Mouse (Mus musculus) MEL (cell line): ENCODE data around the gene Samd9l.

ENCODE experiments used
- BHLHE40 ChIP-seq: IDR thresholded peaks from 2 replicates; pipeline ENCODE4 v1.6.1; 2012; ENCODE audit warnings: low read depth, mild to moderate bottlenecking, inconsistent platforms, low read length, improper control_type of control experiment, borderline replicate concordance
- CHD1 ChIP-seq: IDR thresholded peaks from 2 replicates; pipeline ENCODE4 v1.6.1; 2012; ENCODE audit warnings: low read depth, mild to moderate bottlenecking, inconsistent platforms, low read length, improper control_type of control experiment
- CTCF ChIP-seq, 3 experiments: IDR thresholded peaks in 2 of 3; conservative IDR thresholded peaks in 1 of 3; 2 replicates each; pipeline ENCODE4 v1.5.1; 2011 to 2012; ENCODE audit warnings: low read length in 3 of 3, low read depth in 2 of 3, mild to moderate bottlenecking in 2 of 3, improper control_type of control experiment in 1 of 3, inconsistent platforms in 1 of 3, mixed read lengths in 1 of 3, moderate library complexity in 1 of 3; ENCODE audit not compliant: control insufficient read depth in 1 of 3, insufficient read depth in 1 of 3, poor library complexity in 1 of 3, severe bottlenecking in 1 of 3
- ETS1 ChIP-seq: IDR thresholded peaks from 2 replicates; pipeline ENCODE4 v1.6.1; 2012; ENCODE audit warnings: low read depth, mild to moderate bottlenecking, inconsistent platforms, low read length, improper control_type of control experiment, moderate library complexity
- GATA1 ChIP-seq: IDR thresholded peaks from 2 replicates; pipeline ENCODE4 v1.6.1; 2011; ENCODE audit warnings: low read depth, low read length, improper control_type of control experiment
- HCFC1 ChIP-seq: IDR thresholded peaks from 2 replicates; pipeline ENCODE4 v1.6.1; 2012; ENCODE audit warnings: low read depth, mild to moderate bottlenecking, inconsistent platforms, low read length, improper control_type of control experiment, moderate library complexity
- NELFE ChIP-seq: IDR thresholded peaks from 2 replicates; pipeline ENCODE4 v1.6.1; 2011; ENCODE audit warnings: low read depth, low read length, improper control_type of control experiment
- POLR2A ChIP-seq, 2 experiments: IDR thresholded peaks; 2 replicates each; pipeline ENCODE4 v1.6.1; 2011 to 2012; ENCODE audit warnings: low read length in 2 of 2, mild to moderate bottlenecking in 2 of 2, control low read depth in 1 of 2, improper control_type of control experiment in 1 of 2, low read depth in 1 of 2, moderate library complexity in 1 of 2; ENCODE audit not compliant: control insufficient read depth in 1 of 2, insufficient read depth in 1 of 2, poor library complexity in 1 of 2
- RCOR1 ChIP-seq: IDR thresholded peaks from 2 replicates; pipeline ENCODE4 v1.6.1; 2012; ENCODE audit warnings: low read depth, mild to moderate bottlenecking, inconsistent platforms, low read length, improper control_type of control experiment
- TAL1 ChIP-seq: IDR thresholded peaks from 2 replicates; pipeline ENCODE4 v1.6.1; 2012; ENCODE audit warnings: mild to moderate bottlenecking, inconsistent platforms, low read length, moderate library complexity, mixed read lengths
- ZC3H11A ChIP-seq: IDR thresholded peaks from 2 replicates; pipeline ENCODE4 v1.6.1; 2012; ENCODE audit warnings: low read depth, mild to moderate bottlenecking, inconsistent platforms, low read length, improper control_type of control experiment
- ZKSCAN1 ChIP-seq: IDR thresholded peaks from 2 replicates; pipeline ENCODE4 v1.6.1; 2012; ENCODE audit warnings: low read depth, mild to moderate bottlenecking, inconsistent platforms, low read length, improper control_type of control experiment, moderate library complexity
- ZMIZ1 ChIP-seq: IDR thresholded peaks from 2 replicates; pipeline ENCODE4 v1.6.1; 2012; ENCODE audit warnings: low read depth, mild to moderate bottlenecking, inconsistent platforms, low read length, improper control_type of control experiment, moderate library complexity
- ZNF384 ChIP-seq: IDR thresholded peaks from 2 replicates; pipeline ENCODE4 v1.6.1; 2012; ENCODE audit warnings: low read depth, mild to moderate bottlenecking, inconsistent platforms, low read length, improper control_type of control experiment

DNA sequence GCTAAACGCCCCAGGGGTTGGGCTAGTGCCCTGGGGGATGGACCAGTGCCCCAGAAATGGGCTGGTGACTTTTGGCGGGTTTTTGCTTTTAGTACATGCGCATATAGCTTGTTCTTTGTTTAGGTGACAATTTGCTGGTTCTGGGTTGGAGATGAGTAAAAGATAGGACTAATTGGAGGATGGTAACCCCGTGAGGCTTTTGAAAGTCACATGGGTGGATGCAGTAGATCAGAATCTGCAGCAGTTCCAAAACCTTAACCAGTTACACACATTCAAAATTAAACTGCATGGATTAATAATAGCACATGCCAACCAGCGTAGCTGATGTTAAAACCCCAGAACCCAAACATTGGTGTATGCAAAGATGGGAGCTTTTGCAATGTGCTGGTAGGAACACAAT, 57.9 kb downstream of the Samd9l start:
- TF ChIP-seq ZKSCAN1 (no peak), POLR2A (IDR thresholded peaks at IDR 0.05; ENCODE audit: control insufficient read depth in 1 of 2, insufficient read depth in 1 of 2, low read depth in 1 of 2, low read length in 2 of 2, poor library complexity in 1 of 2) (no peak), GATA1 (no peak), CTCF (IDR thresholded peaks at IDR 0.05 in 2 of 3, conservative IDR thresholded peaks at IDR 0.05 in 1 of 3; ENCODE audit: control insufficient read depth in 1 of 3, insufficient read depth in 1 of 3, low read depth in 2 of 3, low read length in 3 of 3, poor library complexity in 1 of 3, severe bottlenecking in 1 of 3) (no peak), CHD1 (no peak), NELFE (no peak), BHLHE40 (no peak), HCFC1 (no peak), ZNF384 (no peak), RCOR1 (no peak), ZC3H11A (no peak), ZMIZ1 (no peak), ETS1 (no peak), TAL1 (no peak)
